Comparison of ENCODE assay signal across 24 mouse cellular contexts in genomic region chr16:11407932-11408620, GRCm38 (mm10).
DNase-seq lines count a peak whose midpoint lies in the region; ATAC-seq and TF ChIP-seq lines count a peak whose summit lies in the region.
"Had no signal": no experiment of that assay in that cellular context is flagged by ENCODE, and none has a peak within 500 bp of the region (broad histone marks: within the 10 kb centered on the region; RNA-seq: fewer than 3 reads in every experiment).

No protein-coding gene starts in this region.

- H3K27ac ChIP-seq in intestine, embryonic 16.5 days (ENCODE audit: low read length): no peak overlapping the region
- H3K27ac ChIP-seq in intestine, embryonic 15.5 days: no peak overlapping the region
- no peak overlapping the region for H3K27ac ChIP-seq in limb, embryonic 12.5 days
- H3K27ac ChIP-seq in limb, embryonic 10.5 days: no peak overlapping the region
- H3K27ac ChIP-seq in limb, embryonic 14.5 days (replicated peaks; ENCODE audit: low read depth, low read length): no peak overlapping the region
- H3K27ac ChIP-seq: hindbrain, embryonic 10.5 days; hindbrain, postnatal 0 days; limb, embryonic 13.5 days; liver, embryonic 15.5 days; neural tube, embryonic 13.5 days had no signal

- H3K9me3 ChIP-seq in intestine, embryonic 16.5 days (ENCODE audit: control insufficient read depth, low read length): no peaks in the 10 kb centered on the region
- H3K9me3 ChIP-seq in intestine, embryonic 15.5 days: no peaks in the 10 kb centered on the region
- H3K9me3 ChIP-seq in limb, embryonic 12.5 days: no peaks in the 10 kb centered on the region
- no peaks in the 10 kb centered on the region for H3K9me3 ChIP-seq in limb, embryonic 10.5 days (replicated peaks)
- H3K9me3 ChIP-seq in limb, embryonic 14.5 days (ENCODE audit: control insufficient read depth, low read length): no peaks in the 10 kb centered on the region
- H3K9me3 ChIP-seq: G1E; hindbrain, embryonic 10.5 days; limb, embryonic 13.5 days; liver, embryonic 15.5 days; megakaryocyte, embryonic 14.5 days; neural tube, embryonic 13.5 days had no signal

- 61% methylated on average over 8 of the region's 8 CpGs for WGBS in intestine, embryonic 16.5 days
- whole genome bisulfite sequencing in intestine, embryonic 15.5 days: 64% methylated on average over 8 of the region's 8 CpGs
- 66% methylated on average over 8 of the region's 8 CpGs for WGBS in limb, embryonic 12.5 days
- WGBS in limb, embryonic 10.5 days: 80% methylated on average over 8 of the region's 8 CpGs
- 54% methylated on average over 8 of the region's 8 CpGs for WGBS in limb, embryonic 14.5 days

- TF ChIP-seq POLR2A in limb, embryonic 14.5 days (IDR thresholded peaks at IDR 0.05; ENCODE audit: borderline replicate concordance, extremely low read depth, insufficient read depth, insufficient read length): no peak

- H3K4me3 ChIP-seq in intestine, embryonic 16.5 days (ENCODE audit: low read length): no peak overlapping the region
- no peak overlapping the region for H3K4me3 ChIP-seq in intestine, embryonic 15.5 days (replicated peaks)
- no peak overlapping the region for H3K4me3 ChIP-seq in limb, embryonic 12.5 days (replicated peaks)
- H3K4me3 ChIP-seq in limb, embryonic 10.5 days: no peak overlapping the region
- no peak overlapping the region for H3K4me3 ChIP-seq in limb, embryonic 14.5 days (replicated peaks; ENCODE audit: low read length)
- H3K4me3 ChIP-seq: hindbrain, embryonic 10.5 days; limb, embryonic 13.5 days; liver, embryonic 15.5 days; megakaryocyte, embryonic 14.5 days; neural tube, embryonic 13.5 days had no signal

- no peaks in the 10 kb centered on the region for H3K27me3 ChIP-seq in intestine, embryonic 16.5 days (replicated peaks; ENCODE audit: control insufficient read depth, insufficient read depth, low read length)
- no peaks in the 10 kb centered on the region for H3K27me3 ChIP-seq in intestine, embryonic 15.5 days (replicated peaks)
- no peaks in the 10 kb centered on the region for H3K27me3 ChIP-seq in limb, embryonic 12.5 days
- no peaks in the 10 kb centered on the region for H3K27me3 ChIP-seq in limb, embryonic 10.5 days (ENCODE audit: low read depth, poor library complexity, severe bottlenecking)
- H3K27me3 ChIP-seq in limb, embryonic 14.5 days (ENCODE audit: control insufficient read depth, insufficient read depth, low read length): no peaks in the 10 kb centered on the region
- H3K27me3 ChIP-seq: limb, embryonic 13.5 days; liver, embryonic 15.5 days; megakaryocyte, embryonic 14.5 days; neural tube, embryonic 13.5 days had no signal

- no peaks in the 10 kb centered on the region for H3K36me3 ChIP-seq in intestine, embryonic 16.5 days (ENCODE audit: control insufficient read depth, insufficient read depth, low read length)
- H3K36me3 ChIP-seq in intestine, embryonic 15.5 days: no peaks in the 10 kb centered on the region
- peaks cover 9% of the 10 kb centered on the region; the same call in 1 of the 2 replicates for H3K36me3 ChIP-seq in limb, embryonic 12.5 days
- H3K36me3 ChIP-seq in limb, embryonic 10.5 days: peaks cover 15% of the 10 kb centered on the region
- H3K36me3 ChIP-seq in limb, embryonic 14.5 days (ENCODE audit: control insufficient read depth, insufficient read depth, low read length): peaks cover 13% of the 10 kb centered on the region

- no peak for DNase-seq in limb, embryonic 10.5 days (ENCODE audit: low spot score)
- DNase-seq in R1 (ENCODE audit: low read depth, low spot score): peak; percentile 22
- DNase-seq in limb, embryonic 14.5 days (ENCODE audit: low spot score): peak; percentile 77
- no peak for DNase-seq in left cerebral cortex, postnatal 4 days
- no peak for DNase-seq in adrenal gland, postnatal 10 days
- DNase-seq: adrenal gland, postnatal 36 days; cerebellum, adult 11-12 months; cerebellum, postnatal 14 days; gastrocnemius, postnatal 25 days; kidney, postnatal 36 days; layer of hippocampus, adult 9-11 months; midbrain, embryonic 14.5 days; thymus, adult 2 months had no signal

- ATAC-seq in intestine, embryonic 16.5 days: 0 out of 2 replicates have a peak, but pooled peaks have one; percentile 53
- ATAC-seq in intestine, embryonic 15.5 days: no peak; the same call in 1 of the 2 replicates
- ATAC-seq in limb, embryonic 12.5 days (ENCODE audit: insufficient number of reproducible peaks, insufficient read depth, low FRiP score, low TSS enrichment, low read depth): 0 out of 2 replicates have a peak, but pooled peaks have one; percentile 17
- ATAC-seq in limb, embryonic 14.5 days (ENCODE audit: low FRiP score, low read depth): no peak
- ATAC-seq: forebrain, embryonic 14.5 days; hindbrain, postnatal 0 days had no signal

- peaks cover 9% of the 10 kb centered on the region; the same call in 1 of the 2 replicates for H3K4me1 ChIP-seq in intestine, embryonic 16.5 days (ENCODE audit: control insufficient read depth, insufficient read depth, low read length)
- no peaks in the 10 kb centered on the region for H3K4me1 ChIP-seq in intestine, embryonic 15.5 days (replicated peaks)
- H3K4me1 ChIP-seq in limb, embryonic 12.5 days (replicated peaks): peaks cover 5% of the 10 kb centered on the region
- H3K4me1 ChIP-seq in limb, embryonic 10.5 days: peaks cover 5% of the 10 kb centered on the region; the same call in 1 of the 2 replicates
- H3K4me1 ChIP-seq in limb, embryonic 14.5 days (ENCODE audit: control insufficient read depth, insufficient read depth, low read length): peaks cover 5% of the 10 kb centered on the region
- H3K4me1 ChIP-seq: hindbrain, embryonic 10.5 days; liver, embryonic 15.5 days; megakaryocyte, embryonic 14.5 days; neural tube, embryonic 13.5 days had no signal

- no peak overlapping the region for H3K4me2 ChIP-seq in intestine, embryonic 16.5 days (ENCODE audit: low read depth, low read length)
- no peak overlapping the region for H3K4me2 ChIP-seq in intestine, embryonic 15.5 days (replicated peaks)
- no peak overlapping the region for H3K4me2 ChIP-seq in limb, embryonic 12.5 days
- no peak overlapping the region for H3K4me2 ChIP-seq in limb, embryonic 14.5 days (replicated peaks; ENCODE audit: low read depth, low read length, severe bottlenecking)
- H3K4me2 ChIP-seq: limb, embryonic 13.5 days; liver, embryonic 15.5 days; neural tube, embryonic 13.5 days had no signal

- intact Hi-C loops in left cerebral cortex, postnatal 4 days (cut with DNase I): no loop called here

- H3K9ac ChIP-seq in intestine, embryonic 16.5 days (ENCODE audit: low read depth, low read length): no peak overlapping the region
- H3K9ac ChIP-seq in intestine, embryonic 15.5 days: no peak overlapping the region
- no peak overlapping the region for H3K9ac ChIP-seq in limb, embryonic 12.5 days (replicated peaks)
- H3K9ac ChIP-seq in limb, embryonic 14.5 days (ENCODE audit: low read depth, low read length, severe bottlenecking): no peak overlapping the region
- H3K9ac ChIP-seq: limb, embryonic 13.5 days; liver, embryonic 15.5 days; neural tube, embryonic 13.5 days had no signal

Comparison
In these comparisons a context has a peak if more than half of its experiments do, and no peak if none do; other contexts are left out.
1. ATAC-seq: peak in intestine, embryonic 16.5 days (single experiment) and limb, embryonic 12.5 days (single experiment); none in intestine, embryonic 15.5 days (single experiment) and limb, embryonic 14.5 days (single experiment).
2. DNase-seq: peak in R1 (single experiment) and limb, embryonic 14.5 days (single experiment); none in limb, embryonic 10.5 days (single experiment), left cerebral cortex, postnatal 4 days (single experiment) and adrenal gland, postnatal 10 days (single experiment).